Mouse (Mus musculus) heart, postnatal 0 days (tissue): ENCODE data around the gene Ttc23. TPM values are rescaled to one million over a fixed set of nuclear protein-coding genes. Genes with fewer than 3 reads are reported as not detected.

Experiments
- ATAC-seq: fragments of 200-750 bp; cut with Nextera tagmentation; 2 replicates; pipeline ENCODE4 v1.8.0; 2017; ENCODE audit warnings: low read depth, moderate number of reproducible peaks, moderate library complexity; ENCODE audit not compliant: insufficient read depth
- DNase-seq: peaks from one replicate; pipeline ENCODE4 v3.0.0-alpha.2; 2016; ENCODE audit warnings: low spot score
- H3K27ac ChIP-seq: fragments of 300-500 bp; sonication (generic); 2 replicates; pipeline ENCODE4 v1.5.1; 2014; ENCODE audit warnings: low read depth, mild to moderate bottlenecking
- H3K27me3 ChIP-seq: fragments of 300-500 bp; sonication (generic); 2 replicates; pipeline ENCODE4 v1.6.1; 2014; ENCODE audit warnings: low read length, mixed read lengths; ENCODE audit not compliant: control insufficient read depth, insufficient read depth
- H3K36me3 ChIP-seq: fragments of 300-500 bp; sonication (generic); replicated peaks from 2 replicates; pipeline ENCODE4 v1.6.1; 2014; ENCODE audit warnings: low read length, mixed read lengths; ENCODE audit not compliant: control insufficient read depth, insufficient read depth
- H3K4me1 ChIP-seq: fragments of 300-500 bp; sonication (generic); 2 replicates; pipeline ENCODE4 v1.6.1; 2014; ENCODE audit warnings: antibody characterized with exemption; ENCODE audit not compliant: control insufficient read depth, insufficient read depth
- H3K4me2 ChIP-seq: fragments of 300-500 bp; sonication (generic); 2 replicates; pipeline ENCODE4 v1.6.1; 2014; ENCODE audit warnings: low read depth, mild to moderate bottlenecking, low read length, moderate library complexity
- H3K4me3 ChIP-seq: fragments of 300-500 bp; sonication (generic); 2 replicates; pipeline ENCODE4 v1.5.1; 2014; ENCODE audit warnings: low read depth, low read length
- H3K9ac ChIP-seq: fragments of 300-500 bp; sonication (generic); replicated peaks from 2 replicates; pipeline ENCODE4 v1.6.1; 2014; ENCODE audit warnings: low read depth, low read length, mixed read lengths
- H3K9me3 ChIP-seq: fragments of 300-500 bp; sonication (generic); replicated peaks from 2 replicates; pipeline ENCODE4 v1.6.1; 2016; ENCODE audit warnings: low read length; ENCODE audit not compliant: control insufficient read depth
- CTCF ChIP-seq: IDR thresholded peaks from 2 replicates; pipeline ENCODE4 v1.5.1; 2016; ENCODE audit warnings: antibody characterized with exemption, control low read depth, low read depth
- EP300 ChIP-seq: IDR thresholded peaks from 2 replicates; pipeline ENCODE4 v1.6.1; 2016; ENCODE audit warnings: antibody characterized with exemption, low read depth
- WGBS: fragments of 180-500 bp; shearing (Covaris S2); extraction: QIAGEN DNeasy Blood & Tissue Kit; methylation state at CpG from one replicate; pipeline ENCODE4 v1.1.7; 2014; 5-methylcytosine and 5-hydroxymethylcytosine counted together
- polyA plus RNA-seq: library from polyadenylated mRNA; unstranded; fragments of >200 nt; fragmentation: Nextera tagmentation; extraction: Ambion mirVana; gene quantifications from 2 replicates; pipeline ENCODE4 v1.2.1, GENCODE M21; 2015
- total RNA-seq: library from RNA; depleted of rRNA; stranded (reverse); fragments of >200 nt; gene quantifications from 2 replicates; pipeline ENCODE4 v1.2.3, GENCODE M21; 2014; ENCODE audit warnings: low replicate concordance

The Ttc23 gene
- total and polyA plus RNA-seq, 2 experiments from 2014 or later = 12.7 to 16.4 TPM

GRCm38 (mm10) chr7:67728203-67728602 lies 81.0 kb downstream of the Ttc23 start:
- TF ChIP-seq EP300 (no peak), CTCF (no peak)
- Histone ChIP-seq H3K9ac (no peak overlapping the region), H3K9me3 (no peaks in the 10 kb centered on the region), H3K27me3 (no peaks in the 10 kb centered on the region), H3K4me3 (no peak overlapping the region), H3K4me1 (peaks cover 14% of the 10 kb centered on the region), H3K36me3 (peaks cover 30% of the 10 kb centered on the region), H3K27ac (no peak overlapping the region), H3K4me2 (no peak overlapping the region)
- 92% methylated on average over 4 of the region's 4 CpGs for WGBS
- no peak for DNase-seq
- ATAC-seq = no peak

DNA sequence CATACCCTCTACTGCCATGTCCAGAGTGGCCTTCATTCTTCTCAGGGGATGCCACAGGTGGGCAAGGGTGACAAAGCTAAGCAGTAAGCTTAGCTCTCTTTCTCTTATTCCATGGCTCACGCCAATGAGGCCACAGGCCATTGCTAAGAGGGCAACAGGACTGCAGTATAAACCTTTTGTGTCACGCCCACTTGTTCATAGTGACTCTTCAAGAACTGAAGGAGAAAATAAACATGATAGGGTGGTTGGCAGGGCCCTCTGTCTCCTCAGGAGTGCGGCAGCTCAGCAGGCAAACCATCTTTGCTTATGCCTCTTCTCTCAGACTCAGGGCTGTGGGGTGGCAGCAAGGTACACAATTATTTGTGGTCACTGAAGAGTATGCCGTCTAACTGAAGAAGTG lies 81.6 kb downstream of the Ttc23 start:
- TF ChIP-seq EP300 (no peak), CTCF (no peak)
- no peak overlapping the region for H3K27ac ChIP-seq
- no peak overlapping the region for H3K4me3 ChIP-seq
- no peak overlapping the region for H3K9ac ChIP-seq
- peaks cover 30% of the 10 kb centered on the region for H3K36me3 ChIP-seq
- H3K27me3 ChIP-seq = no peaks in the 10 kb centered on the region
- DNase-seq (no peak), ATAC-seq (no peak)
- H3K4me1 ChIP-seq = peaks cover 15% of the 10 kb centered on the region
- H3K4me2 ChIP-seq = no peak overlapping the region
- WGBS = 88% methylated on average over 4 of the region's 4 CpGs
- H3K9me3 ChIP-seq = no peaks in the 10 kb centered on the region

DNA sequence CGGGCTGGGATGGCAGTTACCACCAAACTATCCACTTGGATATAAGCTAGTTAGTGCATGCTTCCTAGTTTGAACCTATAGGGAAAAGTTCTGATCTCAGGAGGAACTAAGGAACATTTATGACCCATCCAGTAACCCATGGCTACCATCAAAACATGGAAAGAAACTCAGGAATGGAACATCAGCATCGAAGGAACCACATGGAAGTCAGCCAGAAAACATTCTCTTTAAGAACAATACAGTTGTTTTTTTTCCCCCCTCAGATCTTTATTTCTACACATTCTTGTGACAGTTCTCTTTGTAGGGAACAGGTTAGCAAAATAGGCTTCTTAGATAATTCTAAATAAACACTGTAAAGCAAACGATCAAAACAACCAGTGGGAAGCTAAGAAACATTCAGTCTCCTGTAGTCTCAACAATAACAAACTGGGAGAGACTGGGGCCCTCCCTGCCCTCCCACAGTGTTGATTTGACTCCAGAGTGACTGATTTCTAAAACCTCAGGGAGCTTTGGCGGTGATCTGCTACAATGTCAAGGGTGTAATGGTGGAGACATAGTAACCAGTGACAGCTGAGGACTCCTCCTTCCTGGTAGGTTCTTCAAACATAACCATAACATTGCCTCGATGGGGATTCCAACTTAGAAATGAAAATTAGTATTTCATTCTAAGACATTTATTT lies 83.4 kb downstream of the Ttc23 start:
- peaks cover 15% of the 10 kb centered on the region for H3K4me1 ChIP-seq
- peak; percentile 23 for DNase-seq
- no peak overlapping the region for H3K9ac ChIP-seq
- no peak for TF ChIP-seq EP300
- TF ChIP-seq CTCF = no peak
- no peak overlapping the region; the same call in 1 of the 2 replicates for H3K27ac ChIP-seq
- H3K4me2 ChIP-seq = no peak overlapping the region
- no peaks in the 10 kb centered on the region for H3K9me3 ChIP-seq
- WGBS = 48% methylated on average over 5 of the region's 5 CpGs
- peaks cover 23% of the 10 kb centered on the region for H3K36me3 ChIP-seq
- H3K27me3 ChIP-seq = no peaks in the 10 kb centered on the region
- ATAC-seq = no peak
- H3K4me3 ChIP-seq = no peak overlapping the region

DNA sequence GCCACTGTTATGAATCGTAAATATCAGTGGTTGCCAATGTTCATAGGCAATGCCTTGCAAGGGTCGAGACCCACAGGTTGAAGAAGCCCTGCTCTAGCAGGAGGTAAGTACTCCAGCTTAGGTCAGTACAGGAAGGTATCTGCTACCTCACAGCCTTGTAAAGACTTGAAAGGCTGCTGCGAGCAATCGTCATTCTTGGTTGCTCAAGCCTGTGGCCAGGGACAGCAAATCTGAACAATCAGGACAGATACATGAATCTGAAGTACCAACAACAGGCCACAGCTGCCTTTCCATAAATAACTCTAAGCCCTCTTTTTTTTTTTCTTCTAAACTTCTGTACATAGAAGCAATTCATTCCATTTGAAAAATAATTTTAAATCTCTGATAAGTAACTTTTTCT lies 85.1 kb downstream of the Ttc23 start:
- no peak overlapping the region for H3K9ac ChIP-seq
- H3K36me3 ChIP-seq = peaks cover 7% of the 10 kb centered on the region; the same call in 1 of the 2 replicates
- H3K27ac ChIP-seq = no peak overlapping the region
- WGBS = 33% methylated on average over 4 of the region's 4 CpGs
- H3K9me3 ChIP-seq = no peaks in the 10 kb centered on the region
- H3K4me2 ChIP-seq = no peak overlapping the region
- no peak overlapping the region for H3K4me3 ChIP-seq
- ATAC-seq (no peak), DNase-seq (no peak)
- H3K4me1 ChIP-seq = peaks cover 15% of the 10 kb centered on the region
- no peaks in the 10 kb centered on the region for H3K27me3 ChIP-seq
- TF ChIP-seq CTCF = no peak
- no peak for TF ChIP-seq EP300

DNA sequence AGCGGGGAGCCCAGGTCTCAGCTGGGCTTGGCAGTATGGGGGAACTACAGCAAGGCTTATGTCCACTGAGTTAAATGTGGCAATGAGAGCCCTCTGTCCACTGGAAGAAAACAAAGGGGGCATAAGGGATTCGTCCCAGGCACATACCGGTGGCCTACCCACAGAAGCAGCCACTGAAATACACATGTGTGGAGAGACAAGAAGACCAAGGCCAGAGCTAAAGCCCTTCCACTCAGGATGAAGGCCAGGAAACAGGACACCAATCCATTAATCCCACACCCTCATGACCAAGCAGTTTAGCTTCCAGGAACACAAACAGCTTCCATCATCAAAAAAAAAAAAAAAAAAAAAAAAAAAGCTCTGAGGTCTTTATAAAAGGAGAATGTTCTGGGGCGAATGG lies 93.2 kb downstream of the Ttc23 start:
- 83% methylated on average over 4 of the region's 4 CpGs for WGBS
- ATAC-seq (no peak), DNase-seq (no peak)
- Histone ChIP-seq H3K36me3 (no peaks in the 10 kb centered on the region; the same call in 1 of the 2 replicates), H3K9ac (no peak overlapping the region), H3K4me3 (no peak overlapping the region), H3K9me3 (no peaks in the 10 kb centered on the region), H3K27me3 (no peaks in the 10 kb centered on the region), H3K4me1 (peaks cover 13% of the 10 kb centered on the region), H3K4me2 (no peak overlapping the region), H3K27ac (no peak overlapping the region)
- no peak for TF ChIP-seq CTCF
- TF ChIP-seq EP300 = no peak

GRCm38 (mm10) chr7:67740796-67741195 lies 93.6 kb downstream of the Ttc23 start:
- Histone ChIP-seq H3K9ac (no peak overlapping the region), H3K36me3 (no peaks in the 10 kb centered on the region), H3K27me3 (no peaks in the 10 kb centered on the region), H3K4me1 (peaks cover 13% of the 10 kb centered on the region), H3K4me2 (no peak overlapping the region), H3K4me3 (no peak overlapping the region), H3K27ac (peak overlapping the region; percentile 58), H3K9me3 (no peaks in the 10 kb centered on the region)
- TF ChIP-seq CTCF = no peak
- no peak for TF ChIP-seq EP300
- WGBS = 56% methylated on average over 5 of the region's 5 CpGs
- ATAC-seq (no peak), DNase-seq (peak; percentile 8)
